Mouse (Mus musculus): ENCODE data around the gene Hnrnpf.
A peak's percentile ranks its signal among the peaks of the same experiment; 100 is the strongest.

Hnrnpf gene

GRCm38 (mm10) chr6:117891369-117892160, 8.6 kb upstream of the Hnrnpf start:
- no peak for DNase-seq (ENCODE audit: low spot score in 2 of 2)

- DNase-seq (ENCODE audit: low spot score in 2 of 2): no peak
These were observed 7.7 kb upstream of the Hnrnpf start for GRCm38 (mm10) chr6:117892386-117892785.

GRCm38 (mm10) chr6:117893435-117893834, 6.7 kb upstream of the Hnrnpf start:
- DNase-seq (ENCODE audit: low spot score in 2 of 2): no peak

GRCm38 (mm10) chr6:117897800-117898199, 2.3 kb upstream of the Hnrnpf start:
- no peak for DNase-seq (ENCODE audit: low spot score in 2 of 2)

GRCm38 (mm10) chr6:117901510-117902402, 1.6 kb downstream of the Hnrnpf start:
- DNase-seq (ENCODE audit: low spot score in 2 of 2): no peak

- DNase-seq (ENCODE audit: low spot score in 2 of 2): no peak
These were observed 2.4 kb downstream of the Hnrnpf start for GRCm38 (mm10) chr6:117902556-117902955.

- DNase-seq (ENCODE audit: low spot score in 2 of 2): no peak
These were observed 3.7 kb downstream of the Hnrnpf start for GRCm38 (mm10) chr6:117903836-117904235.

- DNase-seq (ENCODE audit: low spot score in 2 of 2): no peak
These were observed 5.3 kb downstream of the Hnrnpf start for GRCm38 (mm10) chr6:117905260-117905930.

- peak; percentile 68 to 72 for DNase-seq (ENCODE audit: low spot score in 2 of 2)
These were observed 5.9 kb downstream of the Hnrnpf start for GRCm38 (mm10) chr6:117906015-117906531.

- DNase-seq (ENCODE audit: low spot score in 2 of 2): peak; percentile 96 to 98
These were observed 6.6 kb downstream of the Hnrnpf start for GRCm38 (mm10) chr6:117906590-117907271.

- DNase-seq (ENCODE audit: low spot score in 2 of 2): peak; percentile 40 to 57
These were observed 7.3 kb downstream of the Hnrnpf start for GRCm38 (mm10) chr6:117907301-117907978.

- DNase-seq (ENCODE audit: low spot score in 2 of 2): no peak
These were observed 7.8 kb downstream of the Hnrnpf start for GRCm38 (mm10) chr6:117907979-117908355.

- DNase-seq (ENCODE audit: low spot score in 2 of 2): no peak
These were observed 8.3 kb downstream of the Hnrnpf start for GRCm38 (mm10) chr6:117908424-117908900.

GRCm38 (mm10) chr6:117910120-117910661, 10.1 kb downstream of the Hnrnpf start:
- DNase-seq (ENCODE audit: low spot score in 2 of 2): no peak

- DNase-seq (ENCODE audit: low spot score in 2 of 2): no peak
These were observed 14.4 kb downstream of the Hnrnpf start for GRCm38 (mm10) chr6:117914541-117914940.

- DNase-seq (ENCODE audit: low spot score in 2 of 2): no peak
These were observed 16.1 kb downstream of the Hnrnpf start for GRCm38 (mm10) chr6:117916205-117916736.

GRCm38 (mm10) chr6:117916737-117917426, 16.8 kb downstream of the Hnrnpf start:
- peak; percentile 46 to 51 for DNase-seq (ENCODE audit: low spot score in 2 of 2)

- DNase-seq (ENCODE audit: low spot score in 2 of 2): peak; percentile 45 to 47
These were observed 17.5 kb downstream of the Hnrnpf start for GRCm38 (mm10) chr6:117917576-117917975.

- no peak for DNase-seq (ENCODE audit: low spot score in 2 of 2)
These were observed 17.9 kb downstream of the Hnrnpf start for GRCm38 (mm10) chr6:117918043-117918442.

Measured in frontal cortex, postnatal 36 days (tissue).